Mouse (Mus musculus): ENCODE results near the gene Bola1.
"Not testable (repeated sequence)": the region's sequence is repeated elsewhere in the genome, so short reads cannot be mapped to it uniquely, and the experiment has no call there.

Gene Bola1

GRCm38 (mm10) chr3:96180727-96181477 is 38.6 kb downstream of the Bola1 start, which contains the start of gene Sv2a:
Gene Sv2a, plus strand, starts transcription at chr3:96181151.
- peak; percentile 8 for DNase-seq (ENCODE audit: low spot score)

GRCm38 (mm10) chr3:96179531-96179930 is 40.0 kb downstream of the Bola1 start:
- DNase-seq (ENCODE audit: low spot score): no peak

GRCm38 (mm10) chr3:96178902-96179301 is 40.6 kb downstream of the Bola1 start:
- no peak for DNase-seq (ENCODE audit: low spot score)

- no peak for DNase-seq (ENCODE audit: low spot score)
Observed at GRCm38 (mm10) chr3:96178427-96178826, 41.1 kb downstream of the Bola1 start.

GRCm38 (mm10) chr3:96175251-96175650 is 44.3 kb downstream of the Bola1 start:
- no peak for DNase-seq (ENCODE audit: low spot score)

DNA sequence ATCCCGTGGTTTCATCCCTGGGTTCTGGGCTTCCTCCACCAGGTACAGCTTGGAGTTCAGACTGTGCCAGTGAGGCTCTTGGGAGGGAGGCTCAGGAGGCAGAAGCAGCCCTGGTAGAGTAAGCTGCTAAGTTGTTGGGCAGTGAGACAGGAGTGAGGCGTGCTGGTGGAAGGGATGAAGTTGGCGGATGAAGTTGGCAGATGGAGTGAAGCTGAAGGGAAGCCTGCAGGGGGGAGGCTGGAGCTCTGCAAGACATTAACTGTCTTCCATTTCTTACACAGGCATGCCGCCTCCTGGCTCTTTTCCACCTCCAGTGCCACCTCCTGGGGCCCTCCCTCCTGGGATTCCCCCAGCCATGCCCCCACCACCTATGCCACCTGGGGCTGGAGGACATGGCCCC is 45.5 kb downstream of the Bola1 start:
- DNase-seq (ENCODE audit: low spot score): not testable (repeated sequence)

GRCm38 (mm10) chr3:96173185-96173584 is 46.3 kb downstream of the Bola1 start:
- DNase-seq (ENCODE audit: low spot score): no peak

- DNase-seq (ENCODE audit: low spot score): peak; percentile 73
Observed at GRCm38 (mm10) chr3:96172197-96173178, 47.0 kb downstream of the Bola1 start, which contains the start of gene Sf3b4. Gene Sf3b4, plus strand, starts transcription at chr3:96172332.

DNA sequence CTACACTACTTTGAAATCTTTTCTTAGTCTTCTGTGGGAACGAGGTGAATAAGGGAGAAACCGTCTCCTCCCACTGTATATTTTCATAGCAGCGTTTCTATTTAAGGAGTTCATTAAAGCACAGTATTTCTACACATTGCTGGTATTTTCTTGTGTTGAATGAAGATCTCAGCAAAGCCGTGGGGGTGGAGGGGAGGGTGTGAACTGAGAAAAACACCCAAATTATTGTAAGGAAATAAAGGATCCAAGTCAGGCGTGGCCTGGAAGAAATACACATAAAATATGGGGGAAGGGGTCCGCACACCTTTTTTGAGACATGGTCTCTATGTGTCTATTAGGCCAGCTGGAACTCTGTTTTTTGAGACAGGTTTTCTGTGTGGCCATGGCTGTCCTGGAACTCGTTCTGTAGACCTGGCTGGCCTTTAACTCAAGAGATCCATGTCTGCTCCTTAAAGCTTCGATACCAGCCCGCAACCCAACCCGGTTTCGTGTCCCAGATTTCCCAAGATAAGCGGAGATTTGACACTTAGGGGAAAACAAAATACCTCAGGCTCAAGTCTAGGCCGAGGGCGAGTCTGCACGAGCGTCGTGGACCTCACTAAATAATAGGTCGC is 47.8 kb downstream of the Bola1 start:
- DNase-seq (ENCODE audit: low spot score): no peak

- DNase-seq (ENCODE audit: low spot score): no peak
Observed at GRCm38 (mm10) chr3:96170976-96171545, 48.4 kb downstream of the Bola1 start.

DNA sequence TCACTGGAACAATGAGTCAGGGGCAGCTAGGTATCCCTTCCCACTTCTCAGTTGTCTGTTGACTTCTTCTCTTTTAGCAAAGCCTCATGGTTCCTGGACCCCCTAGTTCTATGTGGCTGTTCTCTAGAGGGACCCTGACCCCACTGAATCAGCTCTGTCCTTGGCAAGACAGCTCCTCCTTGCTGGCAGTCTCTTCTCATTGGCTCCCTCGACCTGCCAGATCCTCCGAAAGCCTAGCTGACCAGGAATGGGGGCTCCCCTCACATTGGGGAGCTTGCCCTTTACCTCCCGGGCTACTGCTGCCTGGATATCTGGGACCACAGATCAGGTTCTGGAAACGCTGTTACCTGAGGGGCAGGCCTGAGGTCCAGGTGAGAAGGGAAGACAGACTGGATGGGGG is 49.2 kb downstream of the Bola1 start:
- DNase-seq (ENCODE audit: low spot score): no peak

GRCm38 (mm10) chr3:96168466-96169158 is 50.9 kb downstream of the Bola1 start:
- no peak for DNase-seq (ENCODE audit: low spot score)

DNA sequence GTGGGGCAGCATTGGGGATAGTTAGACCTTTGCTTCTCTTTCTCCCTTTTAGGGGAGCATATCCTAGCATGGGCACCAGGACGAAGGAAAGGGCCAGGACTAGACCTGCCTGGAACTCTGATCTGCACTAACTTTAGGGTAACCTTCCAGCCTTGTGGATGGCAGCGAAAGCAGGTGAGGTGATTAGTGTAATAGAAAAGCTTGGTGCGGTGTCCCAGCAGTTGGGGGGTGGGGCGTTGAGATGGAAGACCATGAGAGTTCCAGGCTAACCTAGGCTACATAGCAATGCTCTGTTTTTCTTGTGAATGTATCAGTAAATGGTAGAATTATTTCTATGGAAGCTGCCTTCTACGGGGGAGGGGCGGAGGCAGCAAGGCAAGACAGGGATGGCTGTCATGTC is 56.5 kb downstream of the Bola1 start:
- no peak for DNase-seq (ENCODE audit: low spot score)

DNA sequence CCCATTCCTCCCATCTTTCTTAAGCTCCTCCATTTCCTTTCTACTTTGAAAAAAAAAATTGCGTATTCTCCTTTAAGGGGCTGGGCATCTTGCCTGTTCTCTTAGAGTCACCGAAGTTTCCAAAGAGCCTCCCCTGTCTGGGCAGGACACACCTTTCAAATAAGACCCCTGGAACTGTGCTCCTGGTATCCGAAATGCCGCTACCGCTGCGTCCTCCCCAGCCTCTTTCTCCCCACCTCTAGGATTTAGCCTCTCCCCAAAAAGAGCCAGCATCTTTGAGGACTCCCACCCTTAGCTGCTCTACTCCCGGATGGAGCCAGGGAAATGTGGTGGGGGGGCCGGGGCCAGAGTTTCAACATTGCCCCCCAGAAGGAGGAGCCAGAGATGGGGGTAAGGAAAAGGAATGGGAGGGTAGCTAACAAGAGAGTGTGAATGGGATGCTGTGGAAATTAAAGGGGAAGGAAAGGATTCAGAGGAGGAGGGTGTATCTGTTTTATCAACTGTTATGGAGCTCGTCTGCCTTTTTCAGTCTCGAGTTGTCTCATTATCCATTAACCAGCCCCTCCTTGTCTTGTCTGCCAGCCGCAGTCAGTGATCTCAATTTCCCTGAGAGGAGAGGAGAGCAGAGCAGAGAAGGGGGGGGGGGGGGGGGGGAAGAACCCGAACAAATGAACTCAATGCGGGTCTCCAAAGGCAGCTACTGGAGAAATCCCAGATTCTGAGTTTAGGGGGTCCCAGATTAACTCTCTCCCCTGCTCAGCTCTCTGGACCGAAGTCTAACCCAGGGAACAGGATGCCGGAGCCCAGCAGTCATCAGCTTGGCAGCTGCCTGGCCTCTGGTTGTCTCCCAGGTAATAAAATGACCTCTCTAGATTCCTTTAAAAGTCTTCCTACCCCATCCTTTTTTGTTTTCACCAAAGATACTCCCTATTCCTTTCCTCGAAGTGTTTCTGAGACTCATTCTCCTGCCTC is 57.4 kb downstream of the Bola1 start, which contains the start of gene Mtmr11:
Mtmr11 (plus strand) TSS at position 136 of the 972 bp plus-strand sequence.
- DNase-seq (ENCODE audit: low spot score): no peak

DNA sequence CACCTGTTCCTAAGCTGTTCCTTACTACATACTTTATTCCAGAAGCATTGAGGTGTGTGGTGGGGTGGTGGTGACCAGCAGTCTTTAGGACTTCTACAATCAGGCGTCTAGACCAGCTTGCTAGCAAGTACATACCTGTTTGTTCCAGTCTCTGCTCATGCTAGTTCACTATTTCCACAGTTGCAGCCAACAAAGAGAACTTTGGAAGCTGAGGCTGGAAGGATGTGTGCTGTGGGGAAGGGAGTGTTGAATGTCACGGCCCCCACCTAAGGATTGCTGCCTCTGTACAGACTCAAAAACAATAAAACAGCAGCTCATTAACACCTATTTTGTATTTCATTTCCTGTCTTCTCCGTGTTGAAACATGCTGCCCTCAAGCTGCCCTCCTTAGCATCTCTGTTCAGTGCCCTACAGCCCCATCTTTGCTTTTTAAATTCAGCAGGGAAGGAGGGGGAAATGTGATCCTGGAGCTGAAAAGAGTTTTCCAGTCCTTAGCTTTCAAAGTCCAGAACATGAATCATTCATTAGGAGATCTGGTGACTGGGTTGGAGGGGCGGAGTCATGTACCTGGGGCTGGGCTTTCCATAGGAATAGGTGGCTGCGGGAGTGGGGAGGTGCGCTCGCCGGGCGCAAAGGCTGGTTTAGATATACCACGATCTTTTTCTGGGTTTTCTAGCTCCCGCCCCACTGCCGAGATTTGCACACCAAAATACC is 58.5 kb downstream of the Bola1 start:
- DNase-seq (ENCODE audit: low spot score): no peak

DNA sequence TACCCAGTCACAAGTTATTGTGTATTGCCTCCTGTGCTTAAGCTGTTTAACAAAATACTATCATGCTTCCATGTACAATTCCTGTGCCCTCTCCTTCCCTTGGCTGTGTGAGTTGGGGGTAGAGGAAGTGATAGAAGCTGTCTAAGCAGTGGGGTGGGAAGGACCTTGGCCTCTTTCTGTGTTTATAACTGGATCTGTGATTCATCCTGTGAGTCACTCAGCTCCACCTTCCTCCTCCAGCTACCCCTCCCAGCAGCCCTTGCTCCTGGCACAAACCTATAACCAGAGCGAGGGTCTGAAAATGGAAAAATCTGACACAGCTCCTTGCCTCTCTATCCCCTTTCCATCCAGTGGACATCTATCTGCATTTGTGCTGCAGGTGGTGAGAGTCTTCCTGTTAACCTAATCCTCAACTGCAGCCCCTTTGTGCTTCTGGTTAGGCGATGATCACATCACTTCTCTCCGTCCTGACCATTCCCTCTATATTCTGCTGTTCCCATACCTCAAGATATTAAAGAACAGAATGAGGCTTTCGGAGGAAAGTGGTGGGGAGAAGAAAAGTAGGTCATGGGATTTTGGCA is 59.2 kb downstream of the Bola1 start:
- DNase-seq (ENCODE audit: low spot score): no peak

GRCm38 (mm10) chr3:96159820-96160219 is 59.7 kb downstream of the Bola1 start:
- DNase-seq (ENCODE audit: low spot score): no peak

- DNase-seq (ENCODE audit: low spot score): no peak
Observed at GRCm38 (mm10) chr3:96155501-96155900, 64.0 kb downstream of the Bola1 start.

DNA sequence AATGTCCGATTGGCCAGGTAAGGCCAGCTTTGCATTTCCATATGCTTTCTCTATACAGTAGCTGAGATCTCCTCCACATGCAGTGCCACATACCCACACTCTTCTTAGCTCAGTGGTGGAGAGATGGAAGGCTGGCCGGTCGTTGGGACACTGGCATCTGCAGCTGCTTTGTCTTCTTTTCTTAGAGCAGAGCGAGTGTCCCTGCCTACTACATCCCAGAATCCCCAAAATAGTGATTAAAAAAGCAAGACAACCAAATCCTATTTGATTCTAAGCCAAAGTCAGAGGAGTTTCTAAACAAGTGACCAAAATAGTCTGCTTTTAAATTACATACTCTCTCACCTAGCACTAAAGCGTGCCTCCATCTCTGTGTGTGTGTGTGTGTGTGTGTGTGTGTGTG is 66.9 kb downstream of the Bola1 start:
- DNase-seq (ENCODE audit: low spot score): no peak

Data from spleen, adult 12 weeks (tissue).